Mouse (Mus musculus): ENCODE results near the gene B4galnt1. TPM values are rescaled to one million over a fixed set of nuclear protein-coding genes. Genes with fewer than 3 reads are reported as not detected.
A peak's percentile ranks its signal among the peaks of the same experiment; 100 is the strongest.

B4galnt1 gene
- polyA plus RNA-seq, 1 experiment: 284 TPM

- Histone ChIP-seq H3K27ac (ENCODE audit: insufficient read depth, low read length) (no peak overlapping the region), H3K4me1 (ENCODE audit: control insufficient read depth, insufficient read depth, insufficient read length) (no peaks in the 10 kb centered on the region), H3K27me3 (ENCODE audit: control insufficient read depth, insufficient read depth, low read length) (no peaks in the 10 kb centered on the region), H3K4me3 (ENCODE audit: extremely low read depth, insufficient read depth, insufficient read length) (no peak overlapping the region), H3K36me3 (ENCODE audit: control insufficient read depth, insufficient read depth, low read length) (peaks cover 29% of the 10 kb centered on the region)
- no peak for DNase-seq (ENCODE audit: low read depth in 1 of 2, low spot score in 2 of 2)
- TF ChIP-seq POLR2A (IDR thresholded peaks at IDR 0.05; ENCODE audit: low read depth, low read length) (no peak), CTCF (IDR thresholded peaks at IDR 0.05; ENCODE audit: extremely low read depth, insufficient read depth, insufficient read length, insufficient replicate concordance) (no peak)
- WGBS: 88% methylated on average over 5 of the region's 5 CpGs
Observed at GRCm38 (mm10) chr10:127204589-127204988, 39.6 kb downstream of the B4galnt1 start.

GRCm38 (mm10) chr10:127205373-127205772 lies 40.3 kb downstream of the B4galnt1 start:
- Histone ChIP-seq H3K36me3 (ENCODE audit: control insufficient read depth, insufficient read depth, low read length) (peaks cover 25% of the 10 kb centered on the region), H3K27me3 (ENCODE audit: control insufficient read depth, insufficient read depth, low read length) (no peaks in the 10 kb centered on the region), H3K27ac (ENCODE audit: insufficient read depth, low read length) (peak overlapping the region; percentile 43; the same call in 1 of the 2 replicates), H3K4me1 (ENCODE audit: control insufficient read depth, insufficient read depth, insufficient read length) (peaks cover 2% of the 10 kb centered on the region; the same call in 1 of the 2 replicates), H3K4me3 (ENCODE audit: extremely low read depth, insufficient read depth, insufficient read length) (no peak overlapping the region)
- no peak for TF ChIP-seq CTCF (IDR thresholded peaks at IDR 0.05; ENCODE audit: extremely low read depth, insufficient read depth, insufficient read length, insufficient replicate concordance)
- no peak for TF ChIP-seq POLR2A (IDR thresholded peaks at IDR 0.05; ENCODE audit: low read depth, low read length)
- 86% methylated on average over 10 of the region's 10 CpGs for WGBS
- DNase-seq (ENCODE audit: low read depth in 1 of 2, low spot score in 2 of 2): no peak

GRCm38 (mm10) chr10:127208921-127209320 lies 43.9 kb downstream of the B4galnt1 start:
- H3K27ac ChIP-seq (ENCODE audit: insufficient read depth, low read length): no peak overlapping the region

GRCm38 (mm10) chr10:127209928-127210570 lies 45.0 kb downstream of the B4galnt1 start:
- Histone ChIP-seq H3K4me3 (ENCODE audit: extremely low read depth, insufficient read depth, insufficient read length) (no peak overlapping the region), H3K27me3 (ENCODE audit: control insufficient read depth, insufficient read depth, low read length) (no peaks in the 10 kb centered on the region), H3K27ac (ENCODE audit: insufficient read depth, low read length) (no peak overlapping the region), H3K36me3 (ENCODE audit: control insufficient read depth, insufficient read depth, low read length) (peaks cover 9% of the 10 kb centered on the region), H3K4me1 (ENCODE audit: control insufficient read depth, insufficient read depth, insufficient read length) (peaks cover 7% of the 10 kb centered on the region; the same call in 1 of the 2 replicates)
- WGBS: 83% methylated on average over 13 of the region's 13 CpGs
- TF ChIP-seq CTCF (IDR thresholded peaks at IDR 0.05; ENCODE audit: extremely low read depth, insufficient read depth, insufficient read length, insufficient replicate concordance) (no peak), POLR2A (IDR thresholded peaks at IDR 0.05; ENCODE audit: low read depth, low read length) (no peak)
- DNase-seq (ENCODE audit: low read depth in 1 of 2, low spot score in 2 of 2): no peak

More at GRCm38 (mm10) chr10:127208921-127209320, 43.9 kb downstream of the B4galnt1 start:
- no peak for TF ChIP-seq POLR2A (IDR thresholded peaks at IDR 0.05; ENCODE audit: low read depth, low read length)
- no peak for TF ChIP-seq CTCF (IDR thresholded peaks at IDR 0.05; ENCODE audit: extremely low read depth, insufficient read depth, insufficient read length, insufficient replicate concordance)
- DNase-seq (ENCODE audit: low read depth in 1 of 2, low spot score in 2 of 2): no peak
- 85% methylated on average over 4 of the region's 4 CpGs for WGBS
- H3K36me3 ChIP-seq (ENCODE audit: control insufficient read depth, insufficient read depth, low read length): peaks cover 11% of the 10 kb centered on the region
- H3K4me1 ChIP-seq (ENCODE audit: control insufficient read depth, insufficient read depth, insufficient read length): peaks cover 7% of the 10 kb centered on the region; the same call in 1 of the 2 replicates
- H3K27me3 ChIP-seq (ENCODE audit: control insufficient read depth, insufficient read depth, low read length): no peaks in the 10 kb centered on the region
- H3K4me3 ChIP-seq (ENCODE audit: extremely low read depth, insufficient read depth, insufficient read length): no peak overlapping the region

- peaks cover 1% of the 10 kb centered on the region; the same call in 1 of the 2 replicates for H3K36me3 ChIP-seq (ENCODE audit: control insufficient read depth, insufficient read depth, low read length)
- H3K4me3 ChIP-seq (ENCODE audit: extremely low read depth, insufficient read depth, insufficient read length): peak overlapping the region; percentile 78
- DNase-seq (ENCODE audit: low read depth in 1 of 2, low spot score in 2 of 2): peak in 1 of 2 experiments; percentile 33
- WGBS: 2% methylated on average over 25 of the region's 25 CpGs
- H3K27me3 ChIP-seq (ENCODE audit: control insufficient read depth, insufficient read depth, low read length): no peaks in the 10 kb centered on the region
- TF ChIP-seq CTCF (IDR thresholded peaks at IDR 0.05; ENCODE audit: extremely low read depth, insufficient read depth, insufficient read length, insufficient replicate concordance): no peak
- TF ChIP-seq POLR2A (IDR thresholded peaks at IDR 0.05; ENCODE audit: low read depth, low read length): no peak
- H3K4me1 ChIP-seq (ENCODE audit: control insufficient read depth, insufficient read depth, insufficient read length): peaks cover 7% of the 10 kb centered on the region; the same call in 1 of the 2 replicates
- peak overlapping the region; percentile 52; the same call in 1 of the 2 replicates for H3K27ac ChIP-seq (ENCODE audit: insufficient read depth, low read length)
Observed at GRCm38 (mm10) chr10:127210961-127211405, 46.0 kb downstream of the B4galnt1 start.

- Histone ChIP-seq H3K4me3 (ENCODE audit: extremely low read depth, insufficient read depth, insufficient read length) (peak within 1 kb of the TSS; percentile 78), H3K4me1 (ENCODE audit: control insufficient read depth, insufficient read depth, insufficient read length) (peaks cover 7% of the 10 kb centered on the region; the same call in 1 of the 2 replicates), H3K27ac (ENCODE audit: insufficient read depth, low read length) (peak within 1 kb of the TSS; percentile 52; the same call in 1 of the 2 replicates), H3K36me3 (ENCODE audit: control insufficient read depth, insufficient read depth, low read length) (peaks cover 1% of the 10 kb centered on the region; the same call in 1 of the 2 replicates), H3K27me3 (ENCODE audit: control insufficient read depth, insufficient read depth, low read length) (no peaks in the 10 kb centered on the region)
- WGBS: under 1% methylated on average over 47 of the region's 47 CpGs
- TF ChIP-seq POLR2A (IDR thresholded peaks at IDR 0.05; ENCODE audit: low read depth, low read length): peak; percentile 46; the same call in 1 of the 2 replicates
- no peak for TF ChIP-seq CTCF (IDR thresholded peaks at IDR 0.05; ENCODE audit: extremely low read depth, insufficient read depth, insufficient read length, insufficient replicate concordance)
- peak; percentile 75 to 91 for DNase-seq (ENCODE audit: low read depth in 1 of 2, low spot score in 2 of 2)
Observed at GRCm38 (mm10) chr10:127211414-127211854, 46.4 kb downstream of the B4galnt1 start, which contains the start of gene Pip4k2c. Gene Pip4k2c, minus strand, starts transcription at chr10:127211585.

Measured in spleen, adult 2 months (tissue).